Mouse (Mus musculus) left cerebral cortex, adult 9 months (tissue): Measurements from ENCODE around the gene Grpel1.

Experiments used
- DNase-seq, 2 experiments: peaks; one replicate each; pipeline ENCODE4 v3.0.0; 2022; ENCODE audit warnings: low spot score in 2 of 2

Gene Grpel1

GRCm38 (mm10) chr5:36461231-36461630 is 3.6 kb upstream of the Grpel1 start:
- no peak for DNase-seq

GRCm38 (mm10) chr5:36462810-36463209 is 2.0 kb upstream of the Grpel1 start:
- DNase-seq = peak in 1 of 2 experiments; percentile 78

- no peak for DNase-seq
Measured at GRCm38 (mm10) chr5:36463391-36463790, 1.4 kb upstream of the Grpel1 start.

- no peak for DNase-seq
Measured at GRCm38 (mm10) chr5:36465889-36466288, 1.1 kb downstream of the Grpel1 start.

- no peak for DNase-seq
Measured at GRCm38 (mm10) chr5:36471206-36471605, 6.4 kb downstream of the Grpel1 start.

- no peak for DNase-seq
Measured at GRCm38 (mm10) chr5:36472876-36473655, 8.3 kb downstream of the Grpel1 start.

- peak in 1 of 2 experiments; percentile 76 for DNase-seq
Measured at GRCm38 (mm10) chr5:36474283-36474682, 9.5 kb downstream of the Grpel1 start.

GRCm38 (mm10) chr5:36477486-36477885 is 12.7 kb downstream of the Grpel1 start:
- no peak for DNase-seq

GRCm38 (mm10) chr5:36478540-36479420 is 14.0 kb downstream of the Grpel1 start:
- DNase-seq = no peak

GRCm38 (mm10) chr5:36479735-36480134 is 14.9 kb downstream of the Grpel1 start:
- no peak for DNase-seq

- DNase-seq = no peak
Measured at GRCm38 (mm10) chr5:36480398-36480797, 15.6 kb downstream of the Grpel1 start.

- DNase-seq = no peak
Measured at GRCm38 (mm10) chr5:36481114-36481513, 16.3 kb downstream of the Grpel1 start.

GRCm38 (mm10) chr5:36483203-36484101 is 18.7 kb downstream of the Grpel1 start:
- DNase-seq = peak in 1 of 2 experiments; percentile 22

- DNase-seq = peak; percentile 97 to 99
Measured at GRCm38 (mm10) chr5:36484171-36484990, 19.6 kb downstream of the Grpel1 start, which contains the start of the genes Tada2b and Ccdc96. Gene Tada2b (minus strand): TSS chr5:36484285. Gene Ccdc96 (plus strand): TSS chr5:36484588.

GRCm38 (mm10) chr5:36485306-36485705 is 20.5 kb downstream of the Grpel1 start:
- no peak for DNase-seq

- no peak for DNase-seq
Measured at GRCm38 (mm10) chr5:36489225-36489624, 24.4 kb downstream of the Grpel1 start.

- no peak for DNase-seq
Measured at GRCm38 (mm10) chr5:36493919-36494318, 29.1 kb downstream of the Grpel1 start.

- no peak for DNase-seq
Measured at GRCm38 (mm10) chr5:36494709-36495108, 29.9 kb downstream of the Grpel1 start.

GRCm38 (mm10) chr5:36505235-36505634 is 40.4 kb downstream of the Grpel1 start:
- DNase-seq = no peak

- no peak for DNase-seq
Measured at GRCm38 (mm10) chr5:36505643-36506042, 40.8 kb downstream of the Grpel1 start.

- DNase-seq = no peak
Measured at GRCm38 (mm10) chr5:36508351-36508750, 43.6 kb downstream of the Grpel1 start.
